Mouse (Mus musculus) forebrain, embryonic 11.5 days (tissue): Measurements from ENCODE around the gene Atg101. TPM values are rescaled to one million over a fixed set of nuclear protein-coding genes. Genes with fewer than 3 reads are reported as not detected.
"Not testable (repeated sequence)": the region's sequence is repeated elsewhere in the genome, so short reads cannot be mapped to it uniquely, and the experiment has no call there.

ENCODE experiments used
- ATAC-seq: fragments of 200-750 bp; cut with Nextera tagmentation; replicated peaks from 2 replicates; pipeline ENCODE4 v1.8.0; 2017; ENCODE audit warnings: moderate TSS enrichment; ENCODE audit not compliant: low FRiP score
- DNase-seq: peaks from one replicate; pipeline ENCODE4 v3.0.0-alpha.2; 2017; ENCODE audit warnings: low spot score
- H3K27ac ChIP-seq: fragments of 300-500 bp; sonication (generic); 2 replicates; pipeline ENCODE4 v1.5.1; 2014; ENCODE audit warnings: low read depth, low read length
- H3K27me3 ChIP-seq: fragments of 300-500 bp; sonication (generic); 2 replicates; pipeline ENCODE4 v1.6.1; 2014; ENCODE audit warnings: mild to moderate bottlenecking, low read length, mixed read lengths; ENCODE audit not compliant: control insufficient read depth, insufficient read depth
- H3K36me3 ChIP-seq: fragments of 300-500 bp; sonication (generic); 2 replicates; pipeline ENCODE4 v1.6.1; 2014; ENCODE audit warnings: mild to moderate bottlenecking, low read length, moderate library complexity, mixed read lengths; ENCODE audit not compliant: control insufficient read depth, insufficient read depth
- H3K4me1 ChIP-seq: fragments of 300-500 bp; sonication (generic); replicated peaks from 2 replicates; pipeline ENCODE4 v1.6.1; 2014; ENCODE audit warnings: low read length, mixed read lengths; ENCODE audit not compliant: control insufficient read depth, insufficient read depth
- H3K4me2 ChIP-seq: fragments of 300-500 bp; sonication (generic); 2 replicates; pipeline ENCODE4 v1.6.1; 2014; ENCODE audit warnings: low read depth, mild to moderate bottlenecking, low read length, moderate library complexity, mixed read lengths; ENCODE audit not compliant: severe bottlenecking
- H3K4me3 ChIP-seq: fragments of 300-500 bp; sonication (generic); 2 replicates; pipeline ENCODE4 v1.5.1; 2014; ENCODE audit warnings: low read depth, low read length
- H3K9ac ChIP-seq: fragments of 300-500 bp; sonication (generic); 2 replicates; pipeline ENCODE4 v1.6.1; 2014; ENCODE audit warnings: low read length
- H3K9me3 ChIP-seq: fragments of 300-500 bp; sonication (generic); 2 replicates; pipeline ENCODE4 v1.6.1; 2016; ENCODE audit warnings: low read length, mixed read lengths; ENCODE audit not compliant: control insufficient read depth
- WGBS: fragments of 180-500 bp; shearing (Covaris S2); extraction: QIAGEN DNeasy Blood & Tissue Kit; methylation state at CpG from one replicate; pipeline ENCODE4 v1.1.7; 2014; 5-methylcytosine and 5-hydroxymethylcytosine counted together
- polyA plus RNA-seq: library from polyadenylated mRNA; unstranded; fragments of >200 nt; fragmentation: Nextera tagmentation; extraction: Ambion mirVana; gene quantifications from 2 replicates; pipeline ENCODE4 v1.2.1, GENCODE M21; 2014

The Atg101 gene
- polyA plus RNA-seq, 1 experiment from 2014 or later: 62.1 TPM

- H3K4me1 ChIP-seq: no peaks in the 10 kb centered on the region
- no peaks in the 10 kb centered on the region for H3K27me3 ChIP-seq
- ATAC-seq (no peak), DNase-seq (no peak)
- H3K4me3 ChIP-seq: no peak overlapping the region
- no peaks in the 10 kb centered on the region for H3K9me3 ChIP-seq
- H3K27ac ChIP-seq: no peak overlapping the region
- H3K36me3 ChIP-seq: no peaks in the 10 kb centered on the region
- no peak overlapping the region for H3K4me2 ChIP-seq
- 72% methylated on average over 14 of the region's 14 CpGs for WGBS
- H3K9ac ChIP-seq: no peak overlapping the region
Measured at GRCm38 (mm10) chr15:101318889-101319765, 35.1 kb downstream of the Atg101 start.

DNA sequence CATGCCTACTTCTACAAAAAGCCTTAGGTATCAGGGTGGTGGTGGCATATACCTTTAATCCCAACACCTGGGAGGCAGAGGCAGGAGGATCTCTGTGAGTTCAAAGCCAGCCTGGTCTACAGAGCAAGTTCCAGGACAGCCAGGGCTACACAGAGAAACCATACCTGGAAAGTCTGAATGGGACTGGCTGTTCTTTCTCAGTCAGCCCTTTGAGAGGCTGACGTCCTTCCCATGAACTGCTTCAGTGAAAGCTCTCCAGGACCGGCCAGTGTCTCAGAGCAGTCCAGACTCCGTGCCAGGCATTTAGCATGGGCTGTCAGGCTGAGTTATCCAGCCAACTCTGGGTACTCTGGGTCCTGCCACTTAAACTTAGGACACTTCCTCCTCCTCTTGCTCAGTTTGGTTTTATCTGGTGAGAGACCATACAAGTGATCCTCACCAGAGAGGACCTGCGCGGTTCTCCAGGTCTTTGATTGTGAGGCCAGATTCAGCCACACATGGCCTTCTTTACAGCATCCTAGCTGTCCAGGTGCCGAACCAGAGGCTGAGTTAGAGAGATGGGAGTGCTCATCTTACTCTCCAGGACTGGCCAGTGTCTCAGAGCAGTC, 36.0 kb downstream of the Atg101 start:
- Histone ChIP-seq H3K4me1 (no peaks in the 10 kb centered on the region), H3K27ac (no peak overlapping the region), H3K27me3 (no peaks in the 10 kb centered on the region), H3K9me3 (no peaks in the 10 kb centered on the region), H3K4me3 (no peak overlapping the region), H3K9ac (no peak overlapping the region), H3K4me2 (no peak overlapping the region), H3K36me3 (no peaks in the 10 kb centered on the region)
- 92% methylated on average over 6 of the region's 6 CpGs for WGBS
- ATAC-seq (no peak), DNase-seq (no peak)

DNA sequence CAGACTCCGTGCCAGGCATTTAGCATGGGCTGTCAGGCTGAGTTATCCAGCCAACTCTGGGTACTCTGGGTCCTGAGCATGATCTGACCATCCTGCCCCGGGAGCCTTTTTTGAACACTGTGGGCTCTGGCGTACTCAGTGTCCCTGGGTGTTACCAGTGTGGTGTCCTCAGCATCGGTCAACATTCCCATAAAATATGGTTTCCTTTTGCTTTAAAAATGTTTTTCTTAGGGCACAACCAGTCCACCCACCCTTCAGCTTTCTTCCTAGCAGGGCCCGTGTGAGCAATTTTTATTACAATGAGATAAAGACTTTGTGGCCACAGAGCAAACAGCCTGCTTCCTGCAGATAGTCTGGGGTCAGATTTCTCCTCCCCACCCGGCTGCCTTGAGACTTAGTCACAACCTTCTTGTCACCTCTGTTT, 36.6 kb downstream of the Atg101 start:
- Histone ChIP-seq H3K4me2 (no peak overlapping the region), H3K27ac (no peak overlapping the region), H3K36me3 (no peaks in the 10 kb centered on the region), H3K27me3 (no peaks in the 10 kb centered on the region), H3K4me3 (no peak overlapping the region), H3K4me1 (no peaks in the 10 kb centered on the region), H3K9ac (no peak overlapping the region), H3K9me3 (no peaks in the 10 kb centered on the region)
- 80% methylated on average over 6 of the region's 6 CpGs for WGBS
- DNase-seq (no peak), ATAC-seq (no peak)

GRCm38 (mm10) chr15:101321126-101321525, 37.1 kb downstream of the Atg101 start:
- ATAC-seq (no peak), DNase-seq (no peak)
- Histone ChIP-seq H3K4me3 (no peak overlapping the region), H3K4me1 (no peaks in the 10 kb centered on the region), H3K27me3 (no peaks in the 10 kb centered on the region), H3K9ac (no peak overlapping the region), H3K27ac (no peak overlapping the region), H3K9me3 (no peaks in the 10 kb centered on the region), H3K4me2 (no peak overlapping the region), H3K36me3 (no peaks in the 10 kb centered on the region)
- 75% methylated on average over 5 of the region's 5 CpGs for WGBS

- DNase-seq: no peak
- Histone ChIP-seq H3K27me3 (no peaks in the 10 kb centered on the region), H3K9ac (no peak overlapping the region), H3K4me3 (no peak overlapping the region), H3K27ac (no peak overlapping the region), H3K4me2 (no peak overlapping the region), H3K36me3 (no peaks in the 10 kb centered on the region), H3K9me3 (no peaks in the 10 kb centered on the region), H3K4me1 (no peaks in the 10 kb centered on the region)
- ATAC-seq: no peak
- 85% methylated on average over 5 of the region's 5 CpGs for whole genome bisulfite sequencing
Measured at GRCm38 (mm10) chr15:101322106-101322505, 38.0 kb downstream of the Atg101 start.

DNA sequence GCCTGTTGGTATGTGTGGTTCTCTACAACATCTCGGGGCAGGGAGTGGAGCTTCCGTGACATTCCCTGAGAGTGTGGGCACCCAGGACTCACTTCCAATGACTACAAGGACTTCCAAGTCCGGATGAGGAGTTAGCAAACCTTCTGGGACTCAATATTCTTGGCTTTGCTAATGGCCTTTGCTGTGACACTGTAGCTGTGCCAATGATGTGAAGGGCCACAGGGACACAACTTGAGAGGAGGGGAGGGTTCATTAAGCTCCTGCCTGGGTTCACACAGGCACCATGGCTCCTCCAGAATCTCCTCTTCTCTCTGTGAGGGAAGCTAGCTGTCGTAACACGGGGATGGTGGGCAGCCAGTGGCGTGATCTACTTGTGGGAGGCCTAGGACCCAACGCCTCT, 38.6 kb downstream of the Atg101 start:
- Histone ChIP-seq H3K9ac (no peak overlapping the region), H3K27me3 (no peaks in the 10 kb centered on the region), H3K27ac (no peak overlapping the region), H3K4me2 (no peak overlapping the region), H3K4me1 (no peaks in the 10 kb centered on the region), H3K9me3 (no peaks in the 10 kb centered on the region), H3K4me3 (no peak overlapping the region), H3K36me3 (no peaks in the 10 kb centered on the region)
- no peak for ATAC-seq
- no peak for DNase-seq
- 84% methylated on average over 7 of the region's 7 CpGs for WGBS

GRCm38 (mm10) chr15:101323511-101323910, 39.4 kb downstream of the Atg101 start:
- Histone ChIP-seq H3K36me3 (no peaks in the 10 kb centered on the region), H3K4me1 (no peaks in the 10 kb centered on the region), H3K4me2 (no peak overlapping the region), H3K27me3 (no peaks in the 10 kb centered on the region), H3K27ac (no peak overlapping the region), H3K9ac (no peak overlapping the region), H3K4me3 (no peak overlapping the region), H3K9me3 (no peaks in the 10 kb centered on the region)
- DNase-seq (no peak), ATAC-seq (no peak)
- WGBS: 94% methylated on average over 5 of the region's 5 CpGs

DNA sequence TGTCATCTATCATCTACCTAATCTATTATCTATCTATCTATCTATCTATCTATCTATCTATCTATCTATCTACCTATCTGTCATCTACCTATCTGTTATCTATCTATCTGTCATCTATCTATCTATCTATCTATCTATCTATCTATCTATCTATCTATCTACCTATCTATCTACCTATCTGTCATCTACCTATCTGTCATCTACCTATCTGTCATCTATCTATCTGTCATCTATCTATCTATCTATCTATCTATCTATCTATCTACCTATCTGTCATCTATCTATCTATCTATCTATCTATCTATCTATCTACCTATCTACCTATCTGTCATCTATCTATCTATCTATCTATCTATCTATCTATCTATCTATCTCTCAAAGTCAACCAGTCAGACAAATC, 40.3 kb downstream of the Atg101 start:
- H3K27ac ChIP-seq, H3K9me3 ChIP-seq, H3K9ac ChIP-seq, H3K27me3 ChIP-seq, ATAC-seq, H3K4me3 ChIP-seq, H3K4me1 ChIP-seq, H3K36me3 ChIP-seq, H3K4me2 ChIP-seq, DNase-seq: not testable (repeated sequence)
